Mouse (Mus musculus) layer of hippocampus, adult 18-20 months (tissue): ENCODE results near the gene Rasgef1b. TPM values are rescaled to one million over a fixed set of nuclear protein-coding genes. Genes with fewer than 3 reads are reported as not detected.

Source experiments
- DNase-seq, 2 experiments: peaks; one replicate each; pipeline ENCODE4 v3.0.0; 2022; ENCODE audit warnings: low spot score in 2 of 2
- total RNA-seq, 2 experiments: library from RNA; stranded (reverse); gene quantifications; 2 replicates each; pipeline ENCODE4 v1.2.3; 2021

Gene Rasgef1b
- total RNA-seq, 2 experiments from 2014 or later = 9.3 to 11.2 TPM

DNA sequence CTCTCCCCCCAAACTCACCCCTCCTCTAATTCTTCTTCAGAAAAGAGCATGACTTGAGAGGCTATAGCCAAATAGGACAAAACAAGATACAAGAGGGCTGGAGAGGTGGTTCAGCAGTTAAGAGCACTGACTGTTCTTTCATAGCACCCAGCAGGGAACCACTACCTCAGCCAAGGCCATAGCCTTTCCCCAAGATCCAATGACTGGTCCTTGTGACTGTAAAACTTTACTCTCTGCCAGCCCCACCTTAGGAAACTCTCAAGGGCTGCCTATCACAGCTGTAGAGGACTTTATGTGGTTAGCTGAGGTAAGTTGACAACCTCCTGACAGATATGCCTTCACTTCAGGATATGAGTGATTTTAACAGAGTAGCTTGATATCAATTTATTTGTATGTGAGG, 258.3 kb downstream of the Rasgef1b start:
- DNase-seq = no peak

DNA sequence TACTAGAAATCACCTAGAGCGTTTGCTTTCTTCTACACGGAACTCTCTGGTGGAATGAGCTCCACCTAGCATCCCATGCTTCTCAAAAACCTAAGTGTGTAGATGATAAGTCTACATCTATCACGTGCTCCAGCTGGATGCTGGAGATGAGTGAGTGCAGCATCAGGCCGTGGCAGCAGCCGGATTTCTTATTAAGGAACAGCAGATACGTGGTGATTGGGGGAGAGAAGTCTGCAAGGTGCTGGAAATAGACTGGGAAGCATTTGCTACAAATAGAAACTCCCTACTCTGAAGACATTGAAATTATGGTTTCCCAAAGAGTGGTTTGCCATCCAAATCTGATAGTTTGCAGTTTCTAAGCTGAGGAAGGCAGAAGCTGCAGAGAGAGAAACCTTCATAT, 269.9 kb downstream of the Rasgef1b start:
- no peak for DNase-seq

DNA sequence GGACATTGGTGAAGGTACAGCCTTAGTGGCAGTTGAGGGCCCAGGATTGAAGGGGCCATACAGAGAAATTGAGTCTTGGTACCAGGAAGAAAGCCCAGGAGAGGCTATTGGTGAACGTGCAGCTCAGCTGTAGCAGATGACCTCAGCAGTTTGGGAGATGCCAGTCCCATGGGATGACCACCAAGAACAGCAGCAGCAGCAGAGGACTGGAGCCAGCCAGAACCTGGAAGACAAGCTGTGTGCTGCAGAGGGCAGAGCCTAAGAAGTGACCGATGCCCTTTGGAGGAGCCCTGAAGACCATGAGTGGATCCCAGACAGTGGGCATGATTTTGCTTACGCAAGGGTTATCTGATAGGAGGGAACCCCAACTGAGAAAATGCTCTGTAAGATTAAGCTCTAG, 271.6 kb downstream of the Rasgef1b start:
- no peak for DNase-seq

DNA sequence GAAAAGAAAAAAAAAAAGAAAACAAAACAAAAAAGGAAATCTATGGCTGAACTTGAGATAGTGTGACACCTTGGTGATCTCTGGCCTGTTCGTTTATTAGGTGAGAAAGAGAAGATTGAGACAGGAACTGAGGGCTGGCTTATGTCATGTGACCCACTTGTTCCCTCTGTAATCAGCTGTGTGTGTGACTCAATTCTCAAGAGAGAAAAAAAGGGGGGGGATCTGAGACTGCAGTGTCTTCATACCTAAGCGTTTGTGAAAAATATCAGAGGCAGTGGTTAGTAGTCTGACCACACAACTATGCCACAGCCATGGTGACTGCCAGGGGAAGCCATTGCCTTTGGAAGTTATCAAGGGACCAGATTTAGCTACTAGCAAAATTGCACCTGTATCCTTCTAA, 276.9 kb downstream of the Rasgef1b start:
- DNase-seq = no peak

DNA sequence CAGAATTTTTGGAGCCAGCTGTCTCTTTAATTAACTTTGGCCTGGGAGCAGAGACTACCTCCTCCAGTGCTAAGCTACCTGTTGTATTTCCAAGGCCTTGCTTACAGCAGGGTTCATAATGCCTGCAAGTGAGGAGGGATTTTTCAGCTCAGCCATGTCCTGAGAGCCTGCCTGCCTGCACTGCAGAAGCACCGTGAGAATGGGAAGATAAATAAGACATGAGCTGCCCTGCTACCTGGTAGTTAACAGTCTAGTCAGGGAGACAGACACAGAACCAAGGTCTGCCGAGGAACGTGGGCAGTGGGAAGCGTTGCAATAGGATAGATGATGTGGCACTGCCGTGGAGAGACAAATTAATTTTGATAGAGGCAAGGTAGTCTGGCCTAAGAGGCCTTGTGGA, 277.4 kb downstream of the Rasgef1b start:
- DNase-seq = no peak

DNA sequence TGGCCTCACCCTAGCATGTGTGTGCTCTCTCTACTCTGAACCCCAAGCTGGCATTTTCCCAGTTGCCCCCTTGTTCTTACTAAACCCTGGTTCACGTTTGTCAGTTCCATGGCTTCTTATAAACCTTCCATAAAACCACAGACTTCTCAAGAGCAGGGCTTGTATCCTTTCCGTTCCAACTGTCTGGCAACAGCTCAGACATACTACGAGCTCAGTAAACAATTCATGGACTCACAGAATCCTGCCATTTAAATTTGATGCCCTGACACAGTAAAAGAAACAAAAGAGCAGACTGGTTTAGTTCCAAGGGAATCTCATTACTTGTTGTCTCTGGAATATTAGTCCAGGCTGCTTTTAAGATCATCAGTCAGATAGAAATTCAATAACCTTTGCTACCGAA, 277.9 kb downstream of the Rasgef1b start:
- no peak for DNase-seq

DNA sequence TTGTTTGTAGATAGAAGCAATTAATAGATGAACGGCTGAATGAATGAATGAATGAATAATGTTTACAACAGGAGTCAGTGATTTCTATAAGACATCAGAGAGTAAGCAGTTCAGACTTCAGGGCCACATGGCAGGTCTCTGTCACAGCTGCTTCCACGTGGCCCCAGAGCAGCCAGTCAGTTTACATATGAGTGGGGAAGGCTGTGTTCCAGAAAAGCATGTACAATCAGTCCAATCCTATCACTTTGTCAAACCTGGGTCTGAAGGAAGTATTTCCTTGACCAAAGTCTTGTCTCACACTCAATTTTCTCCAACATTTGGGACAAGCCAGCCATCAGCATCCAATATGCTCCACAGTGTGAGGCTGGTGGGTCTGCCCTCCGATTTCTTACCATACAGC, 278.4 kb downstream of the Rasgef1b start:
- DNase-seq = no peak

DNA sequence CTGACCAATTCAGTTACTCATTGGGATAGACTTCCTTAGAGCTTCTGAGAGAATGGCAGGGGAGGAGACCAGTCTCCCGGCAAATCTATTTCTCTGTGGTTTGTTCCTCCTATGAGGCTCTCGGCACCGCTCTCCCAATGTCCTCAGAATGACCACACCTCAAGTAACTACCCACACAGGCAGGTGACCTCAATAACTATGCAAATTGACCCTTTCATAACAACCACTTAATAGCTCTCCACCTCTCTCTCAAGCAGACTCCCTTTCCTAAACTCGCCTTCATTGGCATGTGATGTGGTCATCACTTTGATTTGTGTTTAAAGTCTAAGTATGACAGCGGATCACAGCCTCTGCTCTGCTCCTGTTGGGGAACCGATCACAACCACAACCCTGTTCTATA, 281.4 kb downstream of the Rasgef1b start:
- DNase-seq = no peak

DNA sequence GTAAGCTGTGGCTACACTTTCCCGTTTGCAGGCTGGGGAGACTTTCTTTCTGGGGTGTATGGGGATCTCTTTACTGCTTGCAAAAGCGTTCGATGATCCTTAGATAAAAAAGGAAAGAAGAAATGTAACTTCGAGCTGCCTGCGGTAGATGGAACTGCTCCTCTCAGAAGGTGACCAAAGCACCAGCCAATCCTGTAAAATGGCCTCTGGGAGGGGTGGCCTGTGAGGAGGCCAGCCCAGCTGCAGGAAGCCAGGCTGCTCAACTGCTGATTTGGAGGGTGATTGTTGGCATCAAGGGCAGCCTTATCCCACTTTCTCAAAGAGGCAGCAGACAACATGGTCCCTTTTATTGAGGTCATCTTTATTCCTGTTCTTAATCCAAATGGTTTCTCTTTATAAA, 283.6 kb downstream of the Rasgef1b start:
- DNase-seq = no peak

DNA sequence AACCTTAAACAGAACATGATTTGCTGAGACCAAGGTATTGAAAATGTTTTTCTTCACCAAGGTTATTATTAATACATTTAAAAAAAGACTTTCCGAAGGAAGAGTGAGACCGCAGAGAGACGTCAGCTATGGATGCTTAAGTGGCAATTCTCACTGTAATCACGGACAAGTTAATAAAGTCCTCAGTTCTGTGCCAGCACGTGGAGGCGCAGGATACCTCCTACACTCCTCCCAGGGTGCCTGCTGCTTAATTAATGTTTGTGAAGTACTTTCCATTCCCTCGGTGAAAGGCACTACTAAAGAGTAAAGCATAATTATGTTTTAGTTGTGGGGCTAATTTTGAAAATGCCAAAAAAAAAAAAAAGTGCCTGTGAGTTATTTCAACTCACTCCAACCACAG, 284.1 kb downstream of the Rasgef1b start:
- DNase-seq = peak in 1 of 2 experiments; percentile 11

DNA sequence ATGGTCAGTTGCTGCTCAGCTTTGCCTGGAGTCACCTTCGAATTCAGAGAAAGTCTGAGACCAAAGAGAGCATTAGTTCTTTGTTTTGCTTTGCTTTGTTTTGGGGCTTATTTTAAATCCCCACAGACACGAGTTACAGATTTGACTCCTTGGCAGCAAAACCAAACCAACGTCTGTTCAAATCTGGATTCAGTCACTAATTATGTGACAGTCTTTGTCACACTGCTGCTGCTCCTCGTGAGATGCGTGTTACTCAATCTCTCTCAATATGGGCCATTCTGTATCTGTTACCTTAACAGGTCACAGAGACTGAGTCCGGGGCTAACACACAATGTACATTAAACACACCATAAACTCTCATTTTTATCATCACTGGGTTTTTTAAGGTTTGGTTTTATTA, 288.8 kb downstream of the Rasgef1b start:
- peak; percentile 16 to 65 for DNase-seq

DNA sequence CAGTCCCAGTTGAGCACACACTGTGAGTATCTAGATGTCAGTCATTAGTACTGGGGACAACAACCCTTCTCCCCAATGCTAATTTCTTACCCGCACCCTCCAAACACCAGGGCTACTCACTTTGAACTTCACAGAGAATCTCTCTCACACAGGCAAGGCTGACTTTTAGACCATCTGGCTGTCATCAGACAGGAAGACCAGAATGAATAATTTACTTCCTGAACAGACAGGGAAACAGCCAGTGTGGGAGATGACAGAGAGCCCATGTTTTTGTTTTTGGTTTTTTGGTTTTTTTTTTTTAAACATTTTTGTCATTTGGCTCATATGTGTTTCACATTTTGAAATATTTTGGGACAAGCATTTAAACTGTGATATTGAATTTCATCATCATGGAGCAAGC, 290.3 kb downstream of the Rasgef1b start:
- DNase-seq = peak in 1 of 2 experiments; percentile 18

DNA sequence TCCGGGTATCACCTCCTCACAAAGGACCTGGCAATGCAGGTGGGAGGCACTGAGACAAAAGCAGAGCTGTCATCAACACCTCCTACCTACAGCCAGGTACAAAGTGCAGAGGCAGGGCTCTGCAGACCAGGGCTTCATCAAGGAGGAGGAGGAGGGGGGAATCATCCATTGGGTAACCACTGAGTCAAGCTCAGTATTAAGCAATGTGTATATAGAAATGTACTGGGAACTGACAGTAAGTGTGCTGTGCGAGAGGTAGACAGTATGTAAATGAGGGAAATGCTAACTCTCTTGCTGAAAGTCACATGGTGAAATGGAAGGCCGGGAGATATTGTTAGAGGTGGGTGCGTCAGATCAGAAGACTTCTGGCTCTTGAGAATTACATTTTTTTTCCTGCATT, 294.6 kb downstream of the Rasgef1b start:
- no peak for DNase-seq

DNA sequence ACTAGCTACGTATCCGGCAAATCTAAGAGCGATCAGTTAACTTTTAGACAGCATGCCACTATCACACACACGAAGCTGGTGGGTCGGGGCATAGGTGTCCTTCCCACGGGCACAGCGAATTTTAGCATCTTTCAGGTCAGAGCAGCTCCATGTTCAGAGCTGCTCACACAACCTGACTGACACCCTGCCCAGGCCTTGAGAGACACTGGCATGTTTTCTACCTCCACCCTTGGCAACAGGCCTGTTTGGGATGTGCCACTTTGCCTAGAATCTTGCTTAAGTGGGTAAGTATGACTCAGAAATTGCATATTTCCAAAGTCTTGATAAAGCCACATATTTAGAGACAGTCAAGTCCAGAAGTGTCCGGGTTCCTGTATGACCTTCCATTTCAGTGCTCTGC, 296.4 kb downstream of the Rasgef1b start:
- no peak for DNase-seq

DNA sequence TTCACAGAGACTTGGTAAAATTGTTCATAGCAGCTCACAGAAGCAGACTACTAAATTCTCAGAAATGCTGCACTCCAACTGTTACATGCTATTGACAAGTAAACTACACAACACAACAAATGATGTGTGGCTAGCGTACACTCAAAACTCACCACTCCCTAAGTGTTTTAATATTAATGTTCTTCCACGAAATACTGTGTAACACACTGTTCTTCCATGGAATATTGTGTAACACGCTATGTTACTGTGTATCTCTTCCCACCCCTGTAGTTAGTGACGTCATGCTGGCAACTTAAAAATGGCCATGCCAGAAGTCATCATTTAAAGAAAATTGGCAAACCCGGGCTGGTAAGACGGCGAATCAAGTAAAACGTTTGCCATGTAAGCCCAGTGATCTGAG, 299.6 kb downstream of the Rasgef1b start:
- no peak for DNase-seq

DNA sequence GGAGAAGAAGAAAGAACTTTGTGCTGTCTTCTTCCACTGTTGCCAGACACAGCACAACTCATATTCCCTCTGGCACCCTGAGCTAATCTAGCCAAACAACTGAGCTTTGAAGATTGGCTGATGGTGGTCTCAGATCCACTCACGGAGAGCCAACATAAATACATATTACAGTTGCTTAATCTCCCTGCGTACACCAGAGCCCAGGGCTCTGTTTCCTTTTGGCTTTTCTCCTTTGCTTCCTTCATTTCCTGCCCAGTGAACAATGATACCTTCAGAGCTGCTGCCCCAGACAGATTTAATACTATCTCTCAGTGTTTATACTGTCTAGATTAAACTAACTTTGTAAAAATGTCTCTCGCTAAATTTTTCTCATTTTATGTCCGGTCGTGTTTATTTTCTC, 300.2 kb downstream of the Rasgef1b start:
- DNase-seq = no peak

DNA sequence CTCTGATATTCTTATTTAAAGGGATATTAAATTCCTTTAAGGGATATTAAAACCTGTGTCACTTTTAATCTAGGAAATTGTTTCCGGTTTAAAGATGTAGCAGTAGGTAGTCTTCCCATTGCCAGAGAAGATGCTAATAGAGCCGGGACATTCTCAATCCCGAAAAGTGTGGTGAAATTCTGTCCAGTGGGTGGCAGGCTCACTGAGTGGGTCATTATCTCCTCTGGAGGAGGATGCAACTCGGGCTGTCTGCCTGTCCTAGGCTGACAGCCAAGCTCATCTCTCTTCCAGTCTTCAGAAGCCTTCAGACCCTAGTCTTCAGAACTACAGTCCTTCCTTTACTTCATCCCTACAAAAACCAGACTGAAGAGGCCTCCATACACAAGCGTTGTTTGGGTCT, 305.6 kb downstream of the Rasgef1b start:
- peak in 1 of 2 experiments; percentile 17 for DNase-seq

DNA sequence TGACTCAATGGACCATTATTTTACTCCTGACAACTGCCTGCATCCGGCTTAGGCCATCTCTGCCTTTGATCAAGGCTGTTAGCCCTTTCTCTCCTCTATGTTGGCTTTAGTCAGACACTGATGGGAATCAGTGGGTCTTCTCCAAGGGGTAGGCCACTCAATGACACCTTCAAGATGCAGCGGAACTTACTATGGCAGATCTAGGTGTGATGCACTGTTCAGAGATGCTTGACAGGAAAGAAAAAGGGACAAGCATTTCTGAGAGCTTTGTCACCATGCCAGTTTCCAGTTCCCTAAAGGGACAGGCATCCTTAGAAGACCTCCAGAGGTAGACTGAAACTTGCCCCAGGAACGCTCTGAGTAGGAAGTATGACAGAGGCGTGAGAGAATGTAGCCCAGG, 306.0 kb downstream of the Rasgef1b start:
- no peak for DNase-seq

DNA sequence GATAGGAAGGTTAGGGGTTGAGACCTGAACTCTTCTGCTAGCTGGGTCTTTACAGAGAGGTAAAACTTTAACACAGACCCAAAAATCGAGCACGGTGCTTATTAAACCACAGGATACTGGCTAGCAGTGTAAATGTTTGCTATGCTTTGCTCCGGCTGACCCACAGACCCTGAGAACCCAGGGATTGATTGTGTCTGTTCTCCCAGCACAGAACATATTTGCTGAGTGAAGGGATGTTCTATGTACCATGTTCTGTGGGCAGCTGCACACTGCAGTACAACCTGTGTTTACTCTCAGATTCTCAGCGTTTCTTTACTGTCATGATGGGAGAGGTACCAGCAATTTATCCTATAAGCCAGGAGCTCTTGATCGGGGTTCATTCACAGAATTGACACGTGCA, 306.8 kb downstream of the Rasgef1b start:
- no peak for DNase-seq

DNA sequence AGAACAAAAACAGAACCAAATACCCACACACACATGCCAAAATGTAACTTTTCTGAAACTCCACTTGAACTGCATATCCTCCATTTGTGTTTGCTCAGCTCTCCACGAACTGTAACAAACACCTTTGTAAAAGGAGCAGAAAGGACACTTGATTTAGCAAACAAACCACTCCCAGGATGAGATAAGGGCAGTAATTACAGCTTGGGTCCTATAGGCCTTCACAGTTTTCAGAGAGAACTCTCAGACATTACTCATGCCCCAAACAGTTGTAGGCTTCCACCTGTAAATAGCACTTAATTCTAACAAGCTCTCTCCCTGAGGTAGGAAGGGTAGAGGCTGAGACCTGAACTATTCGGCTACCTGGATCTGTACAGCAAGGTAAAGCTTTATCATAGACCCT, 309.0 kb downstream of the Rasgef1b start:
- no peak for DNase-seq

DNA sequence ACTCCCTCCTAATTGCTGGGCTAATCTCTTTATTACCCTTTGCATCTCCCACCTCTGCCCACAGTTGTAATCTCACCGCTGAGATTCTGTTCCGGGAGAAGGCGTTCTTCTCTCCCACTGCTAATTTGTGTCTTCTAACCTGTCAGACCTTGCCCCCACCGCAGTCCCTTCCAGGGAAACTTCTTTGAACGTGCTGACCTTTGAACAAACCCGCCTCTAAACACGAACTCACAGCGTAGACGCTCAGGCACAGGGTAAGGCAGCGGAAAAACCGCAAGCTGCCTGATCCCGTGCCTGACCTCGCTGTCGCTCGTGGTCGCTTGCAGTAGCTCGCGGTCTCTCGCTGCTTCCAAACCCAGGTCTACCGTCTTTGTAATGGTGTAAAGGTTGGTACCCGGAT, 312.0 kb downstream of the Rasgef1b start:
- no peak for DNase-seq

DNA sequence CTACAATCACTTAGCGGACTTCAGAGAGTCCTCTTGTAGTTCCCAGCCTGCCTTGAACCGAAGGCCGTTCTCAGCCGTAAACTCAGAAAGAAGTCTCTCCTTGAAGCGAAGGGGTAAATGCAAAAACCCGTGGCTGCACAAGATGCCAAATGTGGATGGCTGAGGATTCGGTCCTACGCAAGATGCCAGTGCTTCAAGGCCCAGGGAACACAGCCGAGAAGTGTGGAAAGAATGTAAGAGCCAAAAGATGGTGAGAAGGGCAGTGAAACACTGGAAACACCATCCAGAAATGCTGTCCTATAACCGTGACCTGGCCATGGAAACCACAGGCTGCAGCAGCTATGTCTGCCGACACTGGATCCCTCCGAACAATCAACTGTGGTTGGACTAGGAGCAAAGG, 313.2 kb downstream of the Rasgef1b start:
- DNase-seq = no peak

DNA sequence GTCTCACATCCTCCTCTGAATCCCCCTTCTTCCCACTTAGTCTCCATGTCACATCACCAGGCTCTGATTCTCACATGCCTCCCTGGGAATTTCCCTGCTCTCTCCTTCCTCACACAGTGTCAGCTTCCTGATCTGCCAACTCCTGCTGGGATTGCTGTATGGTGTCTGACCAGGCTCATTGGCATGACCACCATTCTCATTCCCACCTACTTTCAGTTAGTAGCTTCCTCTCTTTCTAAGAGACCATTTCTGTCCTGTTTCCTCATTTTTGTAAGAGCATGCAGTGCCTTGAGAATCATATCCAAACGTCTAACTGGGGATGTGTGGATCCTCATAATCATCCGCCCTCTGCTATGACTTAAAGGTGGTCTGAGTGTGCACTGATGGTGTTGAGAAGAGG, 313.8 kb downstream of the Rasgef1b start:
- no peak for DNase-seq

DNA sequence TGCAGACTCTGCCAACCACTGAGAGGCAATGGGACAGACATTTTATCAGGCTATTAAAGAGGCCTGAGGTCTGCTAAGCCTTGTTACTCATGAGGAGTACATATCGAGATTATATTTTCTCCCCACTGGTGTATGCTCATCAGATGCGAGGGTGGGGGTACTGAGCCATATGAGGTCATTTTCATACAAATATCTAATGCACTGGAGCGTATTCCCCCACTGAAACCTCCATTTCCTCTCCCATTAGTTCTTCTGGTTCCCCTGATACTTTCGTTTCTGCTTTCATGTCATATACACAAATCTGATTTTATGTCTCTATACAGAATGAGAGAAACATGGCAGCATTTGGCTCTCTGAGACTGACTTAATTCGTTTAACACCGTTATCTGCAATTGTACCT, 314.6 kb downstream of the Rasgef1b start:
- DNase-seq = no peak
